Mouse (Mus musculus): ENCODE data around the gene H2al1b. TPM values are rescaled to one million over a fixed set of nuclear protein-coding genes. Genes with fewer than 3 reads are reported as not detected.

H2al1b gene
- not detected in 2 replicates for polyA plus RNA-seq (2015; fragmentation: Nextera tagmentation; extraction: Ambion mirVana)

GRCm38 (mm10) chrX:11302132-11302531 is at the start of gene H2al1b:
H2al1b (plus strand) TSS chrX:11302432.

GRCm38 (mm10) chrX:11298957-11299356 is 3.3 kb upstream of the H2al1b start, which contains the start of gene H2al1a:
H2al1a (plus strand) TSS chrX:11299257.

GRCm38 (mm10) chrX:11305355-11305754 is 3.1 kb downstream of the H2al1b start, which contains the start of gene H2al1c:
H2al1c (plus strand) TSS chrX:11305655.

GRCm38 (mm10) chrX:11308524-11308923 is 6.3 kb downstream of the H2al1b start, which contains the start of gene H2al1d:
H2al1d (plus strand) TSS chrX:11308824.

GRCm38 (mm10) chrX:11311634-11312033 is 9.4 kb downstream of the H2al1b start, which contains the start of gene H2al1e:
H2al1e (plus strand) TSS chrX:11311934.

GRCm38 (mm10) chrX:11314858-11315257 is 12.6 kb downstream of the H2al1b start, which contains the start of gene H2al1f:
H2al1f (plus strand) TSS chrX:11315158.

GRCm38 (mm10) chrX:11317956-11318355 is 15.7 kb downstream of the H2al1b start, which contains the start of gene H2al1g:
H2al1g (plus strand) TSS chrX:11318256.

GRCm38 (mm10) chrX:11321192-11321591 is 19.0 kb downstream of the H2al1b start, which contains the start of gene H2al1h:
H2al1h (plus strand) TSS chrX:11321492.

GRCm38 (mm10) chrX:11324359-11324758 is 22.1 kb downstream of the H2al1b start, which contains the start of gene H2al1i:
H2al1i (plus strand) TSS chrX:11324659.

GRCm38 (mm10) chrX:11327522-11327921 is 25.3 kb downstream of the H2al1b start, which contains the start of gene H2al1j:
H2al1j (plus strand) TSS chrX:11327822.

Other genes with a start within 250 kb of the H2al1b start
- gene H2al1a, start 3.2 kb upstream of the H2al1b start, polyA plus RNA-seq (2015; fragmentation: Nextera tagmentation; extraction: Ambion mirVana), result not detected in 2 replicates
- not detected in 2 replicates for gene H2al1c, start 3.2 kb downstream of the H2al1b start, polyA plus RNA-seq (2015; fragmentation: Nextera tagmentation; extraction: Ambion mirVana)
- not detected in 2 replicates for gene H2al1d, start 6.4 kb downstream of the H2al1b start, polyA plus RNA-seq (2015; fragmentation: Nextera tagmentation; extraction: Ambion mirVana)
- gene H2al1e, start 9.5 kb downstream of the H2al1b start, polyA plus RNA-seq (2015; fragmentation: Nextera tagmentation; extraction: Ambion mirVana), result not detected in 2 replicates
- not detected in 2 replicates for gene H2al1f, start 12.7 kb downstream of the H2al1b start, polyA plus RNA-seq (2015; fragmentation: Nextera tagmentation; extraction: Ambion mirVana)
- gene H2al1g, start 15.8 kb downstream of the H2al1b start, polyA plus RNA-seq (2015; fragmentation: Nextera tagmentation; extraction: Ambion mirVana), result not detected in 2 replicates
- gene H2al1h, start 19.1 kb downstream of the H2al1b start, polyA plus RNA-seq (2015; fragmentation: Nextera tagmentation; extraction: Ambion mirVana), result not detected in 2 replicates
- not detected in 2 replicates for gene H2al1i, start 22.2 kb downstream of the H2al1b start, polyA plus RNA-seq (2015; fragmentation: Nextera tagmentation; extraction: Ambion mirVana)
- gene H2al1j, start 25.4 kb downstream of the H2al1b start, polyA plus RNA-seq (2015; fragmentation: Nextera tagmentation; extraction: Ambion mirVana), result not detected in 2 replicates